Mouse (Mus musculus): ENCODE measurements around the gene Slc25a13. TPM values are rescaled to one million over a fixed set of nuclear protein-coding genes. Genes with fewer than 3 reads are reported as not detected.
"Not testable (repeated sequence)": the region's sequence is repeated elsewhere in the genome, so short reads cannot be mapped to it uniquely, and the experiment has no call there.

The Slc25a13 gene
- polyA plus RNA-seq, 1 experiment from 2014 or later: 35.8 TPM

DNA sequence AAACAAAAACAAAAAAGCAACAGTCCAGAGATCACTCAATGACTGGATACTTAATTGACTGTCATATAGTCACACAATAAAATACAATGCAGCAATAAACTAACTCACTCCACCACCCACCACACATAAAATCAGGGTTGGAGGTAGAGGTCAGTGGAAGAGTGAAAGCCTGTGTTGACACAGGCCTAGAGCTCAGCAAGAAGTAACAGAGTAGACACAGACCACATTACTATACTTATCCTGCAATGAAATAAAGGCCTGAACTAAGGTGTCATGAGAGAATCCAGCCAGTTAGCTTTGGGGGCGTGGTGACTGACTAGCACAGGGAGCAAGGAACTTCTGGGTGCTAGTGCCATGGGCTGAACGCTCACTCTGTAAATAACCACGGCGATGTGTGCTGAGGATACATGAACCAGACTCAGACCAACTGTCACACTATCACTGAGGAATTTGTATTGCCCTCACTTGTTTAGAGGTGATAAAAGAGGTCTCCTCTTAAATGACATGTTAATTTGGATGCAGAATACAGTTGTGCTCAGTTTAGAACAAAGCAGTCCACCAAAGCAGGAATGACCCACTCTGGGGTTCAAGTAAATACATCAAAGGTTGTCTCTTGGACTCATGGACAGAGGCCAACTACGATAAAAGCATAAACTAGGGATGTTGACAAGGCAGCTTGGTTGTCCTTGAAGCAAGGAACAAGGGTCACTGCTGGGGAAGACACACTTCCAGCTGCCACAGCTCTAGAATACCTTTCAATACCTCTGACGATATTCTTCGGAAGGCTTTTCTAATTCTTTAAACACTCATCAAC lies 31.8 kb downstream of the Slc25a13 start:
- Histone ChIP-seq H3K9ac (no peak overlapping the region), H3K36me3 (no peaks in the 10 kb centered on the region), H3K4me3 (replicated peaks) (no peak overlapping the region), H3K27ac (no peak overlapping the region), H3K27me3 (replicated peaks) (no peaks in the 10 kb centered on the region), H3K4me1 (0 out of 2 replicates have a peak, but pooled peaks cover 5% of the 10 kb centered on the region), H3K4me2 (no peak overlapping the region), H3K9me3 (no peaks in the 10 kb centered on the region)
- WGBS: 43% methylated on average over 7 of the region's 7 CpGs
- peak; percentile 19; the same call in 1 of the 2 replicates for ATAC-seq (ENCODE audit: insufficient read depth, low FRiP score, low read depth)

DNA sequence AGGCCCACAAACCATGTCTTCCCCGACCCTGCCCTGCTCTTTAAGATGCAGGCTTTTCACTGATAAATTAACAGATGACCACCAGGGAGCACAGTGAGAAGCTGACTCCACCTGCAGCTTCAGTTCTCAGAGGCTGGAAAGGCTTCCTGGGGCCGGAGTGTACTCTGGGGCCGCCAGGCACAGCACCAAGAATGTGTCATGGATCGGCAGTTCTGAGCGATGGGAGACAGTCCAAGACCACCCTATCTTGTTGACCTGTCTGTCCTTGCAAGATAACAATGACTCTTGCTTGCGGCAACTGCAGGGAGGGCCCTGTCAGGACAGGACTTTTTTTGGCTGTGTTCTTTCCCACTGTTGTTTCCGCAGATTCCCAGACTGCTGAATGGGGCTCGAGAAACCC lies 33.4 kb downstream of the Slc25a13 start:
- H3K9me3 ChIP-seq: no peaks in the 10 kb centered on the region
- no peak for ATAC-seq (ENCODE audit: insufficient read depth, low FRiP score, low read depth)
- WGBS: 41% methylated on average over 8 of the region's 8 CpGs

DNA sequence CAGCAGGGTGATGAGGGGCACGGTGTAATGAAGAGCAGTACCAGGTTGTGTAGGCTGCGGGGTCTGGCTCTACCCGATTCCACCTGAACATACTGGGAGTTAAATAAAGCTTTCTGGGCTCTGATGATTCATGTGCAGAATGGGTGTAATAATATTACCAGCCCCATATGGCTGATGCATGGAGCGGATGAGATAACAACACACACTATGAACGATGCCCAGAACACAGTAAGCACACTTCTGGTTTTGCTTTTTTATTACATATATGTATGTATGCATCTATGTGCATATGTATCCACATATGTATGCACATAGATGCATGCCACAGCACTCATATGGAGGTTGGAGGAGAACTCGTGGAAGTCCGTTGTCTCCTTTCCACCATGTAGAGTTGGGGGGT lies 34.8 kb downstream of the Slc25a13 start:
- WGBS: 92% methylated on average over 7 of the region's 7 CpGs
- ATAC-seq (ENCODE audit: insufficient read depth, low FRiP score, low read depth): no peak
- Histone ChIP-seq H3K36me3 (no peaks in the 10 kb centered on the region), H3K4me3 (replicated peaks) (no peak overlapping the region), H3K27me3 (replicated peaks) (no peaks in the 10 kb centered on the region), H3K4me1 (0 out of 2 replicates have a peak, but pooled peaks cover 5% of the 10 kb centered on the region), H3K9me3 (no peaks in the 10 kb centered on the region), H3K27ac (no peak overlapping the region), H3K4me2 (no peak overlapping the region), H3K9ac (no peak overlapping the region)

More for the DNA sequence above, 33.4 kb downstream of the Slc25a13 start:
- no peak overlapping the region for H3K9ac ChIP-seq
- H3K4me3 ChIP-seq (replicated peaks): no peak overlapping the region
- H3K4me2 ChIP-seq: no peak overlapping the region
- H3K27ac ChIP-seq: no peak overlapping the region
- no peaks in the 10 kb centered on the region for H3K36me3 ChIP-seq
- no peaks in the 10 kb centered on the region for H3K27me3 ChIP-seq (replicated peaks)
- H3K4me1 ChIP-seq: 0 out of 2 replicates have a peak, but pooled peaks cover 5% of the 10 kb centered on the region

DNA sequence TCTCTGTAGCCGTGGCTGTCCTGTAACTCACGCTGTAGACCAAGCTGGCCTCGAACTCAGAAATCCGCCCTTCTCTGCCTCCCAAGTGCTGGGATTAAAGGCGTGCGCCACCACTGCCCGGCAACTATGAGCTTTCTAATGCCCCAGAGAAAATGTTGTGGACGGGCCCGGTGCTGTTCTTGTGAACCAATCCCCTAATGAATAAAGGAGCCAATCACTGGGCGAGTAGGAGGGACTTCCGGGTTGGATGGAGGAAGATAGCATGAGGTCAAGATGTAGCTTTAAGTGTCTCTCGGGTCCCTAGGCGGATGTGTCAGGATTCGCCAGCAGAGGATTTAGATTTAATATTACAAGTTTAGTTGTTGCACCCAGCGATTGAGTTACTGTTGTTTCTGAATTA lies 38.6 kb downstream of the Slc25a13 start:
- not testable (repeated sequence) for H3K4me3 ChIP-seq (replicated peaks); H3K27ac ChIP-seq; H3K4me1 ChIP-seq; ATAC-seq (ENCODE audit: insufficient read depth, low FRiP score, low read depth); H3K9ac ChIP-seq; H3K36me3 ChIP-seq; H3K27me3 ChIP-seq (replicated peaks); H3K9me3 ChIP-seq; H3K4me2 ChIP-seq
- 92% methylated on average over 15 of the region's 15 CpGs for WGBS

DNA sequence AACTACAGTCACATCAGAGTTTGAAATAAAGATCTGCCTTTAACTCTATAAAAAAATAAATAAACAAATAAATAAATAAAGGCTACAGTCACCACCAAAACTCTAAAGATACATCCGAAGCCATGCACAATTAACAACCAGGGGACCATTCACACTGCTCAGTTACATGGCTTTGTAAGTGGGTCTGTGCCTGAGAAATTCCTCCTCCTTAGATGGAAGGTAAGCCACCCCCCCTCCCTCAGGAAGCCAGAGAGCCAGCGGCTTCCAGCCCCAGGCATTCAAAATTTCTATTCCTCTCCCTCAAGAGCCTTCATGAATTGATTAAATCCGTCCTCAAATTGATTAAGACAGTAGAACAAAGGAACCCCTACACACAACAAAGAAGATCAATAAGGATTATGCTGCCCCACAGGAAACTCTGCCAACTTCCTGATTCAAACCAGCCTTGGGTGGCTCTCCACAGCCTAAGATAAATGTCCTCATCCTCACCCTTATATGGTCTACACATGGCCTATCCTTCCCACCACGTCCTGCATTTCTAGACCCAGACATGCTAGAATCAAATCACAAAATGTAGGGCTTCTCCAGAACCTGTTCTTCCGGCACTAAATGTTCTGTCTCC lies 41.5 kb downstream of the Slc25a13 start:
- Histone ChIP-seq H3K36me3 (no peaks in the 10 kb centered on the region), H3K9me3 (no peaks in the 10 kb centered on the region), H3K27me3 (replicated peaks) (no peaks in the 10 kb centered on the region), H3K9ac (no peak overlapping the region), H3K4me2 (no peak overlapping the region), H3K27ac (no peak overlapping the region), H3K4me3 (replicated peaks) (no peak overlapping the region), H3K4me1 (no peaks in the 10 kb centered on the region)
- WGBS: 72% methylated on average over 5 of the region's 5 CpGs
- ATAC-seq (ENCODE audit: insufficient read depth, low FRiP score, low read depth): no peak

DNA sequence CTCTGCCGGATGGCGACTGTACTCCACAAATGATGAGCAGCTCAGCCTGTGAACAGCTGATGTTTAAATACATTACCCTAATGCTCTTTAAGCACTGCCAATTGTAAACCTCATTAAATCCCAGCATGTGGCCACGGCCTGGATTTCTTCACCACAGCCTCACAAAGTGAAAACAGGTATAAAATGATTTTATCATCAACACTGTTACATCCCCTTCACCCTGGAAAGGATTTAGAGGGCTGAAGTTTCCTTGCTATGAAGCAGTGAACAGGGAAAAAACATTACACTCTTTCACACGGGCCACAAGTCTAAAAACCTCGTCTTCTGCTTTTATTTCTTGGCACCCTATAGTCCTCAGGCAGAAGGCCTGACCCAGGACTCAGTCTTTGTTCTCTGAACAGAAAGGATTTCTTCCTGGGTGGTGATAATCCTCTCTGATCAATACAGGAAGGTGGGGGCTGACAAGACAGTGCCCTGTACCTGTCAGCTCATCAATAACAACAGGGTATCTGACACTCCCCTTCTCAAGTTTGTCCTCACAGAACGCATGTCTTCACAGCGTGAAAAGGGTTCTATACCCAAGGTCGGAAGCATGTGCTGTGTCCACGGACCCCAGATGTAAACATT lies 42.9 kb downstream of the Slc25a13 start:
- peak; percentile 31; the same call in 1 of the 2 replicates for ATAC-seq (ENCODE audit: insufficient read depth, low FRiP score, low read depth)
- Histone ChIP-seq H3K9ac (no peak overlapping the region), H3K4me3 (replicated peaks) (no peak overlapping the region), H3K4me1 (no peaks in the 10 kb centered on the region), H3K9me3 (no peaks in the 10 kb centered on the region), H3K27me3 (replicated peaks) (no peaks in the 10 kb centered on the region), H3K27ac (no peak overlapping the region), H3K36me3 (no peaks in the 10 kb centered on the region), H3K4me2 (no peak overlapping the region)
- WGBS: 33% methylated on average over 9 of the region's 9 CpGs

DNA sequence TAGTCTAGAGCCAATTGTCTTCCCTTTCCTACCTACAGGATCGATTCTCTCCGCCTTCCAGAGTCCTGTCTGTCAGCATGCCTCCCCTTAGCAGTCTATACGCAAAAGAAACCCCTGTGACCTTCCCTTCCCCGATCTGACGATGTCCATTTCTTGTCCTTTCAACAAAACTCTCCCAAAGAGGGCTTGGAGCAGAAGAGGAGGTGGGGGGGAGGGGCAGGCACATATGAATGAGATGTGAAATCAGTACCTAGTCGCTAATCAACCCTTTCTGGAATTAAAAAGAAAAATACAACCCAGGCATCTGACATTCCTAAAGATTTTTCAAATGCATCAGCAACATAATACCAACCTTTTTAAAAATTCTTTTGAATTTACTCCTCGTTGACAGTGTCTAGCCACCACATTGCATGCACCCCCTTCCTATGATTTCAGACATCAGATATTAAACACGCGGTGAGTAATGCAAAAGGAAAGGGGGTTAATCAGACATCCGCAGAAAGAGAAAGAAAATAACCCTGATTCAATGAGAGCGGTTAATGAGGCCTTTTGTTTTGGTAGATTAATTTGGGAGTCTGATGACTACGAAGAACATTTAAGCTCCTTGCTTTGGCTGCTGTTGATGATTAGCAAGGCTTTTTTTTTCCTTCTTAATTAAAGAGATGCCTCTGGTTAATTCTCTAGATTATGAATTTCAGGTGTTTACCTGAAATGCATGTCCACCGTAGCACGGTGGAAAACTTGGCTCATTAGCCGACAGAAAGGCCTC lies 43.6 kb downstream of the Slc25a13 start:
- Histone ChIP-seq H3K27me3 (replicated peaks) (no peaks in the 10 kb centered on the region), H3K4me3 (replicated peaks) (no peak overlapping the region), H3K27ac (no peak overlapping the region), H3K9ac (no peak overlapping the region), H3K4me1 (no peaks in the 10 kb centered on the region), H3K9me3 (no peaks in the 10 kb centered on the region), H3K4me2 (no peak overlapping the region), H3K36me3 (no peaks in the 10 kb centered on the region)
- 54% methylated on average over 15 of the region's 15 CpGs for WGBS
- no peak for ATAC-seq (ENCODE audit: insufficient read depth, low FRiP score, low read depth)

DNA sequence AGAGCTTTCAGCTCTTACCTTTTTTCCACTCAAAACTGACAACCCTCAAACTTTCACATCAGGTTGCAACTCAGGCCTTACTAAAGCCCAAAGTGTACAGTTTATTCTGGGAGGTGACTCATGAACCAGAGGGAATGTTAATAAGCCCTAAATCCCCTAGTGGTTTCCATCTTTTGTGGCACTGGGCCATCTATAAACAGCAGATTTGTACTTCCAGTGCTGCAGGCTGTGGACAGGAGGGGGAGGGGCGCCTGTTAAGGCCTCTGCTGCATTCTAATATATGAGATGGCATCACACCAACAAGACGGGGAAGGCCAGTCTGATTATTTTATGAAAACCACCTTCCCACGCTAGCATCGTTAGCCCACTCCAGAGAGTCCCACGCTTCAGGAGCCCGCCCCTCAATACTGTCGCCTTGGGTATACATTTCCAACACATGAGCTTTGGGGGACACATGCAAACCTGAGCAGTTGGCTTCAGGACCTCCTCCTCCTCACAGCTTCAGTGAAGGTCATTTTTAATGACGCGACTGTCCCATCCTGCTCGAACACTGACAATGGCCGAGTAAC lies 48.3 kb downstream of the Slc25a13 start:
- Histone ChIP-seq H3K4me3 (replicated peaks) (no peak overlapping the region), H3K27ac (no peak overlapping the region), H3K27me3 (replicated peaks) (no peaks in the 10 kb centered on the region), H3K4me2 (peak overlapping the region; percentile 5; the same call in 1 of the 2 replicates), H3K9ac (no peak overlapping the region), H3K4me1 (no peaks in the 10 kb centered on the region), H3K9me3 (no peaks in the 10 kb centered on the region), H3K36me3 (no peaks in the 10 kb centered on the region)
- ATAC-seq (ENCODE audit: insufficient read depth, low FRiP score, low read depth): peak; percentile 50; the same call in 1 of the 2 replicates
- 64% methylated on average over 11 of the region's 11 CpGs for WGBS

DNA sequence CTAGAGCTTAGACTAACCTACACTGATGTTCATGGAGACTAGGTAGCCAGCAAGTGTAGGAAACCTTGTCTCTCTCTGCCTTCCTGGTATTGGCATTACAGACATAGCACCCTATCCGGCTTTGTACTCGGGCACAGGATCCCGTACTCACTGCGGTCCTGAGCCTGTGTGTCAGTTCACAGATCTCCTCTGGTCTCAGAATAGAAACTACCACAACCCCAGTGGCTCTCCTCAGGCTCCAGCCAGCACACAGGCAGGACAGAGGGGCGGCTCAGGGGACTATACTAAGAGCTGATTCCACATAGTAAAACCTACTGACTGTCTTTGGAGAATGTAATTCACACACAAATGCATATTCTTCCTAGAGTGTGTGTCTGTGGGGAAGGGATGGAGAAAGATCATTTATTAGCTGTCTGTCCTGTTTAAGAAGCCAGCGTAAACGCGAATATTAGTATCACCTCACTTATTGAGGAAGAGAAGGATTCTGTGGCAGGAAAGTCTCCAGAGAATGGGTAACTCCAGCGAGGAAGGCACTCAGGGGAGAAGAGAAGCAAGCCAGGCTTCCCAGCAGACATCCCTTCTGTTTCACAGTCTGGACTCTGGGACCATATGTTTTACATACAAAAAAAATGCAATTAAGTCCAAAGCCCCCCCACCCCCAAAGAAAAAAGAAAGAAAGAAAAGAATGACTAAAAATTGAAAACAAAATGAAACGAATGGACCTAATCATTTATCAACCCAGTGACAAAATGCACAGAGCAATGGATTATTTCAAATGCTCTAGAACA lies 49.4 kb downstream of the Slc25a13 start:
- no peaks in the 10 kb centered on the region for H3K9me3 ChIP-seq
- H3K4me2 ChIP-seq: no peak overlapping the region
- H3K9ac ChIP-seq: no peak overlapping the region
- H3K27me3 ChIP-seq (replicated peaks): no peaks in the 10 kb centered on the region
- H3K4me3 ChIP-seq (replicated peaks): no peak overlapping the region
- ATAC-seq (ENCODE audit: insufficient read depth, low FRiP score, low read depth): no peak
- WGBS: 87% methylated on average over 10 of the region's 10 CpGs
- no peaks in the 10 kb centered on the region for H3K4me1 ChIP-seq
- H3K36me3 ChIP-seq: no peaks in the 10 kb centered on the region
- no peak overlapping the region for H3K27ac ChIP-seq

DNA sequence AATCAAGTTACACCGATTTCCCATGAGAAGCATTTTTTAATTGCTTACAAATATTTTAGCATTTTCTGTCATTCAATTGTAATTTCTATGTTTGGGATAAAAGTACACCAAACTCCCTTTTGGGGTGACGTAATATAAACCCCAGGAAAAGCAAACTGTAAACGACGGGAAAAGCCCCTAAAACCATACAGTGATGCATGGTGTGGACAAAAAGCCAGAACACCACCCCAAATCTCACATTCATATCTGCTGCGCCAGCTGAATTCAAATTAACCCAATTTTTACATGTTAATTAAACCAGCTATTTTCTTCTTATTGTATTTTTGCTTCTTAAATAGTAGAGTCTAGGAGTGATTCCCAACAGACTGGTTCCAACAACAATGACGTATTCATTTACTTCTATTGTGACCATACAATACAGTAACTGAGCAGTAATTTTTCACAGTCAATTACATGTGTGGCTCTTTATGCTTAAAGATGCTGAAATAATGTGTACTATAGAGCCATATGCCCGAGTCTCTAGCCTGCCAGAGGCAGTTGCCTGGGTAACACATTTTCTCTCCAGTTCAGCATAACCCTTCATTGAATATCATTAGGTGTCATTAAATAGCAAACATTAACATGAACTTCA lies 53.9 kb downstream of the Slc25a13 start:
- Histone ChIP-seq H3K9ac (no peak overlapping the region), H3K9me3 (no peaks in the 10 kb centered on the region), H3K27me3 (replicated peaks) (no peaks in the 10 kb centered on the region), H3K36me3 (no peaks in the 10 kb centered on the region), H3K4me3 (replicated peaks) (no peak overlapping the region), H3K27ac (no peak overlapping the region), H3K4me1 (0 out of 2 replicates have a peak, but pooled peaks cover 2% of the 10 kb centered on the region), H3K4me2 (no peak overlapping the region)
- no peak for ATAC-seq (ENCODE audit: insufficient read depth, low FRiP score, low read depth)
- 81% methylated on average over 7 of the region's 7 CpGs for WGBS

Data from stomach, embryonic 15.5 days (tissue).